19 mouse cellular contexts compared by ENCODE assay signal in the genomic region with DNA sequence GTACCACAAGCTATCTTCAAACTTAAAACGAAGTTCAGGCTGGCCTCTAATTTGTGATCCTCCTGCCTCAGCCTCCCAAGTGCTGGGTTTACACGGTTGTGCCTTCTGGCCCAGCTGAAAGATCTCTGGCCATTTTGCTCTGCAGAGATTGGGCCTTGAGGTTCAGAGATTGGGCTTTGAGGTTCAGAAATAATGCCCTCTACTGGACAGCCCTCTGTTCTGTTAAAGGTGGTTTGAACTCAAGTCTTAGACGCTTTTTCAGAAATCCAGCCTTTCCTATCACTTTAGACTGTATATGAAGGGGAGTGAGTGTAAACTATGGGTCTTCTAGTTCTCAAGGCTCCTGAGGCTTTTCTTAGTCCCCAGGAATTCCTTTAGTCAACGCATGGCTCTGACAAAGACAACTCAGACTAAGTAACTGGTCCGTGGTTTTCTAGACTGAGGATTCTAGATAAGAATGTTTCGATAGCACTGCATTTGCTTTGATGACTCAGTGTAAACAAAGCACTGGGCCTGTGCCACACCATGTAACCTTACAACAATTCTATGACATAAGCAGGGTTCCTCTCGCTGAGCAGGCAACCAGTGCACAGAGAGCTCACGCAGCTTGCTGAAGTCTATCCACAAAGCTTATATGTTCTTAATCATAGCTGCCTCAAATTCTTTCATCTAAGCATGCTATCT.
DNase-seq lines count a peak whose midpoint lies in the region; ATAC-seq and TF ChIP-seq lines count a peak whose summit lies in the region.
"Had no signal": no experiment of that assay in that cellular context is flagged by ENCODE, and none has a peak within 500 bp of the region (broad histone marks: within the 10 kb centered on the region; RNA-seq: fewer than 3 reads in every experiment).

No protein-coding gene starts in this region.

- H3K27ac ChIP-seq in liver, postnatal 0 days (ENCODE audit: low read depth), result no peak overlapping the region
- H3K27ac ChIP-seq in liver, embryonic 12.5 days, result no peak overlapping the region
- no peak overlapping the region for H3K27ac ChIP-seq in limb, embryonic 10.5 days
- H3K27ac ChIP-seq in midbrain, embryonic 11.5 days (ENCODE audit: low read depth, low read length), result no peak overlapping the region
- H3K27ac ChIP-seq: embryonic facial prominence, embryonic 12.5 days; heart, adult 2 months; hindbrain, embryonic 12.5 days; left cerebral cortex, adult 2 months; limb, embryonic 13.5 days; lung, embryonic 15.5 days had no signal

- H3K9me3 ChIP-seq in liver, postnatal 0 days (ENCODE audit: low read length), result no peaks in the 10 kb centered on the region
- H3K9me3 ChIP-seq in liver, embryonic 12.5 days (replicated peaks), result no peaks in the 10 kb centered on the region
- no peaks in the 10 kb centered on the region for H3K9me3 ChIP-seq in limb, embryonic 10.5 days (replicated peaks)
- H3K9me3 ChIP-seq in midbrain, embryonic 11.5 days (ENCODE audit: control insufficient read depth, low read length), result no peaks in the 10 kb centered on the region
- H3K9me3 ChIP-seq: embryonic facial prominence, embryonic 12.5 days; hindbrain, embryonic 12.5 days; limb, embryonic 13.5 days; lung, embryonic 15.5 days had no signal

- H3K27me3 ChIP-seq in liver, postnatal 0 days (ENCODE audit: insufficient read depth, low read length), result no peaks in the 10 kb centered on the region
- H3K27me3 ChIP-seq in liver, embryonic 12.5 days (replicated peaks), result no peaks in the 10 kb centered on the region
- no peaks in the 10 kb centered on the region for H3K27me3 ChIP-seq in limb, embryonic 10.5 days (ENCODE audit: low read depth, poor library complexity, severe bottlenecking)
- no peaks in the 10 kb centered on the region for H3K27me3 ChIP-seq in midbrain, embryonic 11.5 days (ENCODE audit: control insufficient read depth, insufficient read depth, low read length)
- H3K27me3 ChIP-seq: embryonic facial prominence, embryonic 12.5 days; hindbrain, embryonic 12.5 days; limb, embryonic 13.5 days; lung, embryonic 15.5 days had no signal

- no peak overlapping the region for H3K4me3 ChIP-seq in liver, postnatal 0 days (ENCODE audit: low read depth, low read length)
- no peak overlapping the region for H3K4me3 ChIP-seq in liver, embryonic 12.5 days
- H3K4me3 ChIP-seq in limb, embryonic 10.5 days, result no peak overlapping the region
- no peak overlapping the region for H3K4me3 ChIP-seq in midbrain, embryonic 11.5 days (ENCODE audit: low read depth, low read length)
- H3K4me3 ChIP-seq: embryonic facial prominence, embryonic 12.5 days; heart, adult 2 months; hindbrain, embryonic 12.5 days; left cerebral cortex, adult 2 months; limb, embryonic 13.5 days; lung, embryonic 15.5 days had no signal

- no peak for TF ChIP-seq EP300 in liver, postnatal 0 days (IDR thresholded peaks at IDR 0.05; ENCODE audit: low read depth)

- no peaks in the 10 kb centered on the region for H3K4me1 ChIP-seq in liver, postnatal 0 days (ENCODE audit: insufficient read depth)
- no peaks in the 10 kb centered on the region for H3K4me1 ChIP-seq in liver, embryonic 12.5 days
- H3K4me1 ChIP-seq in limb, embryonic 10.5 days, result 0 out of 2 replicates have a peak, but pooled peaks cover 5% of the 10 kb centered on the region
- H3K4me1 ChIP-seq in midbrain, embryonic 11.5 days (ENCODE audit: control insufficient read depth, insufficient read depth, low read length), result no peaks in the 10 kb centered on the region
- H3K4me1 ChIP-seq: embryonic facial prominence, embryonic 12.5 days; hindbrain, embryonic 12.5 days; lung, embryonic 15.5 days had no signal

- no peak overlapping the region for H3K9ac ChIP-seq in liver, postnatal 0 days (replicated peaks)
- no peak overlapping the region for H3K9ac ChIP-seq in liver, embryonic 12.5 days
- no peak overlapping the region for H3K9ac ChIP-seq in midbrain, embryonic 11.5 days (ENCODE audit: low read length)
- H3K9ac ChIP-seq: embryonic facial prominence, embryonic 12.5 days; hindbrain, embryonic 12.5 days; limb, embryonic 13.5 days; lung, embryonic 15.5 days had no signal

- 51% methylated on average over 8 of the region's 8 CpGs for WGBS in liver, postnatal 0 days (ENCODE audit: insufficient replicate concordance)
- 49% methylated on average over 8 of the region's 8 CpGs for WGBS in liver, embryonic 12.5 days (ENCODE audit: insufficient replicate concordance)
- 82% methylated on average over 8 of the region's 8 CpGs for WGBS in limb, embryonic 10.5 days
- 86% methylated on average over 8 of the region's 8 CpGs for WGBS in midbrain, embryonic 11.5 days

- no peak overlapping the region for H3K4me2 ChIP-seq in liver, postnatal 0 days (ENCODE audit: low read depth, low read length)
- no peak overlapping the region for H3K4me2 ChIP-seq in liver, embryonic 12.5 days
- no peak overlapping the region for H3K4me2 ChIP-seq in midbrain, embryonic 11.5 days
- H3K4me2 ChIP-seq: embryonic facial prominence, embryonic 12.5 days; hindbrain, embryonic 12.5 days; limb, embryonic 13.5 days; lung, embryonic 15.5 days had no signal

- 0 out of 2 replicates have a peak, but pooled peaks have one; percentile 1 for TF ChIP-seq CTCF in liver, postnatal 0 days (IDR thresholded peaks at IDR 0.05; ENCODE audit: low read depth)

- peak; percentile 56; the same call in 1 of the 2 replicates for ATAC-seq in liver, postnatal 0 days
- ATAC-seq in liver, embryonic 12.5 days, result no peak
- no peak for ATAC-seq in midbrain, embryonic 11.5 days (ENCODE audit: low FRiP score)

- DNase-seq in liver, postnatal 0 days, result peak; percentile 19
- peak; percentile 55 for DNase-seq in Muller cell, postnatal 12 days (ENCODE audit: inconsistent ontology term)
- peak; percentile 12 for DNase-seq in limb, embryonic 10.5 days (ENCODE audit: low spot score)
- DNase-seq in thymus, postnatal 36 days, result no peak
- no peak for DNase-seq in adipocyte (ENCODE audit: low spot score)
- no peak for DNase-seq in midbrain, embryonic 11.5 days (ENCODE audit: low spot score, missing footprints)
- DNase-seq: cerebellum, adult 2 months; gastrocnemius, postnatal 14 days; heart, adult 2 months; kidney, adult 11 months; kidney, postnatal 14 days; midbrain, embryonic 14.5 days; right cerebral cortex, adult 18-20 months had no signal

- no peaks in the 10 kb centered on the region for H3K36me3 ChIP-seq in liver, postnatal 0 days (replicated peaks; ENCODE audit: insufficient read depth, low read length)
- H3K36me3 ChIP-seq in liver, embryonic 12.5 days, result no peaks in the 10 kb centered on the region
- no peaks in the 10 kb centered on the region for H3K36me3 ChIP-seq in limb, embryonic 10.5 days
- H3K36me3 ChIP-seq in midbrain, embryonic 11.5 days (ENCODE audit: control insufficient read depth, insufficient read depth, low read length), result no peaks in the 10 kb centered on the region
- H3K36me3 ChIP-seq: embryonic facial prominence, embryonic 12.5 days; hindbrain, embryonic 12.5 days; limb, embryonic 13.5 days; lung, embryonic 15.5 days had no signal

Comparison
In these comparisons a context has a peak if more than half of its experiments do, and no peak if none do; other contexts are left out.
1. DNase-seq: peak in liver, postnatal 0 days (single experiment), Muller cell, postnatal 12 days (single experiment) and limb, embryonic 10.5 days (single experiment); none in thymus, postnatal 36 days (0 of 2), adipocyte (single experiment) and midbrain, embryonic 11.5 days (single experiment).